Mouse (Mus musculus) liver, adult 2 months (tissue): ENCODE measurements at regions not wholly inside any gene's neighbourhood (a gene's known extent, or its start where the extent isn't known, plus 50 kb on each side); places are given as distances from the start of the nearest gene placed in this dataset.

Experiments
- DNase-seq: peaks from one replicate; pipeline ENCODE4 v3.0.0-alpha.2; 2011; ENCODE audit warnings: low read depth, low spot score; ENCODE audit errors: extremely low read depth
- H3K27ac ChIP-seq: fragments of 200-500 bp; replicated peaks from 2 replicates; pipeline ENCODE4 v1.5.1; 2012; ENCODE audit warnings: low read depth, mild to moderate bottlenecking, control low read depth, inconsistent platforms, low read length; ENCODE audit not compliant: insufficient read depth
- H3K27me3 ChIP-seq: fragments of 200-500 bp; 2 replicates; pipeline ENCODE4 v1.6.1; 2012; ENCODE audit warnings: mild to moderate bottlenecking, moderate library complexity, low read length, inconsistent platforms; ENCODE audit not compliant: control insufficient read depth, insufficient read depth
- H3K36me3 ChIP-seq: fragments of 200-500 bp; 2 replicates; pipeline ENCODE4 v1.6.1; 2012; ENCODE audit warnings: low read length, inconsistent platforms; ENCODE audit not compliant: control insufficient read depth, insufficient read depth
- H3K4me1 ChIP-seq: fragments of 200-500 bp; 2 replicates; pipeline ENCODE4 v1.6.1; 2011; ENCODE audit warnings: low read length; ENCODE audit not compliant: control insufficient read depth, insufficient read depth
- H3K4me3 ChIP-seq: fragments of 200-500 bp; 2 replicates; pipeline ENCODE4 v1.5.1; 2011; ENCODE audit warnings: low read depth, mild to moderate bottlenecking, control low read depth, low read length, moderate library complexity; ENCODE audit not compliant: insufficient read depth
- H3K79me2 ChIP-seq: fragments of 200-500 bp; 2 replicates; pipeline ENCODE4 v1.6.1; 2012; ENCODE audit warnings: inconsistent platforms, mild to moderate bottlenecking, low read length, moderate library complexity; ENCODE audit not compliant: control insufficient read depth, insufficient read depth
- H3K9ac ChIP-seq: fragments of 200-500 bp; 2 replicates; pipeline ENCODE4 v1.6.1; 2012; ENCODE audit warnings: low read depth, mild to moderate bottlenecking, control low read depth, inconsistent platforms, low read length
- CTCF ChIP-seq: fragments of 200-500 bp; IDR thresholded peaks from 2 replicates; pipeline ENCODE4 v1.5.1; 2011; ENCODE audit warnings: low read depth, low read length, control low read depth
- POLR2A ChIP-seq: fragments of 200-500 bp; IDR thresholded peaks from 2 replicates; pipeline ENCODE4 v1.6.1; 2011; ENCODE audit warnings: low read length, control low read depth; ENCODE audit not compliant: insufficient read depth; ENCODE audit errors: extremely low read depth
- WGBS: fragments of 180-500 bp; shearing (Covaris S2); methylation state at CpG from one replicate; pipeline ENCODE4 v1.1.7; 2018; 5-methylcytosine and 5-hydroxymethylcytosine counted together

GRCm38 (mm10) chrX:156944223-156944622 lies 470.9 kb downstream of the Phex start:
- Histone ChIP-seq H3K27ac (no peak overlapping the region), H3K79me2 (no peaks in the 10 kb centered on the region), H3K9ac (no peak overlapping the region), H3K4me3 (no peak overlapping the region), H3K36me3 (no peaks in the 10 kb centered on the region), H3K4me1 (no peaks in the 10 kb centered on the region), H3K27me3 (no peaks in the 10 kb centered on the region)
- peak; percentile 13 for DNase-seq
- TF ChIP-seq POLR2A = no peak
- TF ChIP-seq CTCF = no peak
- 58% methylated on average over 1 of the region's 1 CpGs for WGBS

GRCm38 (mm10) chrX:156913363-156913762 lies 501.7 kb downstream of the Phex start:
- no peak for DNase-seq
- Histone ChIP-seq H3K4me3 (no peak overlapping the region), H3K4me1 (no peaks in the 10 kb centered on the region), H3K79me2 (no peaks in the 10 kb centered on the region), H3K27ac (no peak overlapping the region), H3K27me3 (no peaks in the 10 kb centered on the region), H3K36me3 (no peaks in the 10 kb centered on the region), H3K9ac (no peak overlapping the region)
- 54% methylated on average over 1 of the region's 1 CpGs for WGBS
- no peak for TF ChIP-seq CTCF
- TF ChIP-seq POLR2A = no peak
